Mouse (Mus musculus): ENCODE measurements around the gene Gm3336. TPM values are rescaled to one million over a fixed set of nuclear protein-coding genes. Genes with fewer than 3 reads are reported as not detected.

Gm3336 gene
- polyA plus RNA-seq, 1 experiment from 2014 or later: not detected

- Histone ChIP-seq H3K4me1 (peaks cover 21% of the 10 kb centered on the region), H3K36me3 (peaks cover 14% of the 10 kb centered on the region), H3K27me3 (peaks cover 22% of the 10 kb centered on the region), H3K9ac (0 out of 2 replicates have a peak overlapping the region, but pooled peaks have one; percentile 40), H3K9me3 (no peaks in the 10 kb centered on the region), H3K27ac (peak overlapping the region; percentile 67), H3K4me3 (no peak overlapping the region), H3K4me2 (peak overlapping the region; percentile 41; the same call in 1 of the 2 replicates)
- ATAC-seq (ENCODE audit: insufficient number of reproducible peaks, insufficient read depth, low FRiP score, low TSS enrichment, low read depth): no peak
- 19% methylated on average over 11 of the region's 11 CpGs for WGBS
These were observed 33.8 kb downstream of the Gm3336 start for GRCm38 (mm10) chr8:70752000-70752764.

GRCm38 (mm10) chr8:70753151-70753550, 34.8 kb downstream of the Gm3336 start:
- no peak for ATAC-seq (ENCODE audit: insufficient number of reproducible peaks, insufficient read depth, low FRiP score, low TSS enrichment, low read depth)

GRCm38 (mm10) chr8:70754043-70754870, 35.9 kb downstream of the Gm3336 start, which contains the start of gene Rab3a:
TSS of gene Rab3a (plus strand) at chr8:70754679.
- Histone ChIP-seq H3K9me3 (no peaks in the 10 kb centered on the region), H3K4me2 (peak within 1 kb of the TSS; percentile 95), H3K36me3 (peaks cover 30% of the 10 kb centered on the region), H3K4me1 (peaks cover 29% of the 10 kb centered on the region), H3K9ac (peak within 1 kb of the TSS; percentile 90), H3K27ac (peak within 1 kb of the TSS; percentile 69), H3K27me3 (peaks cover 2% of the 10 kb centered on the region; the same call in 1 of the 2 replicates), H3K4me3 (peak within 1 kb of the TSS; percentile 81)
- 8% methylated on average over 37 of the region's 37 CpGs for WGBS
- peak; percentile 97 for ATAC-seq (ENCODE audit: insufficient number of reproducible peaks, insufficient read depth, low FRiP score, low TSS enrichment, low read depth)

More at GRCm38 (mm10) chr8:70753151-70753550, 34.8 kb downstream of the Gm3336 start:
- Histone ChIP-seq H3K4me1 (peaks cover 21% of the 10 kb centered on the region), H3K27me3 (peaks cover 13% of the 10 kb centered on the region), H3K4me3 (0 out of 2 replicates have a peak overlapping the region, but pooled peaks have one; percentile 4), H3K4me2 (peak overlapping the region; percentile 41), H3K27ac (peak overlapping the region; percentile 67; the same call in 1 of the 2 replicates), H3K36me3 (peaks cover 24% of the 10 kb centered on the region), H3K9me3 (no peaks in the 10 kb centered on the region), H3K9ac (peak overlapping the region; percentile 40; the same call in 1 of the 2 replicates)
- 26% methylated on average over 21 of the region's 21 CpGs for WGBS

- WGBS: 14% methylated on average over 50 of the region's 50 CpGs
- H3K4me2 ChIP-seq: peak overlapping the region; percentile 95
- H3K27me3 ChIP-seq: no peaks in the 10 kb centered on the region
- H3K4me3 ChIP-seq: peak overlapping the region; percentile 81
- ATAC-seq (ENCODE audit: insufficient number of reproducible peaks, insufficient read depth, low FRiP score, low TSS enrichment, low read depth): peak; percentile 9; the same call in 1 of the 2 replicates
- H3K27ac ChIP-seq: peak overlapping the region; percentile 69
- peaks cover 37% of the 10 kb centered on the region for H3K4me1 ChIP-seq
- peaks cover 30% of the 10 kb centered on the region for H3K36me3 ChIP-seq
- H3K9me3 ChIP-seq: no peaks in the 10 kb centered on the region
- H3K9ac ChIP-seq: peak overlapping the region; percentile 90
These were observed 36.7 kb downstream of the Gm3336 start for GRCm38 (mm10) chr8:70754871-70755660.

- 82% methylated on average over 24 of the region's 24 CpGs for WGBS
- peaks cover 30% of the 10 kb centered on the region for H3K36me3 ChIP-seq
- peak overlapping the region; percentile 90 for H3K9ac ChIP-seq
- peak overlapping the region; percentile 81 for H3K4me3 ChIP-seq
- H3K27ac ChIP-seq: no peak overlapping the region
- H3K9me3 ChIP-seq: no peaks in the 10 kb centered on the region
- H3K4me1 ChIP-seq: peaks cover 40% of the 10 kb centered on the region
- peak overlapping the region; percentile 95 for H3K4me2 ChIP-seq
- no peaks in the 10 kb centered on the region for H3K27me3 ChIP-seq
- ATAC-seq (ENCODE audit: insufficient number of reproducible peaks, insufficient read depth, low FRiP score, low TSS enrichment, low read depth): no peak
These were observed 37.5 kb downstream of the Gm3336 start for GRCm38 (mm10) chr8:70755661-70756475.

- peaks cover 40% of the 10 kb centered on the region for H3K4me1 ChIP-seq
- H3K4me3 ChIP-seq: no peak overlapping the region
- no peak overlapping the region for H3K27ac ChIP-seq
- ATAC-seq (ENCODE audit: insufficient number of reproducible peaks, insufficient read depth, low FRiP score, low TSS enrichment, low read depth): no peak
- peaks cover 30% of the 10 kb centered on the region for H3K36me3 ChIP-seq
- no peaks in the 10 kb centered on the region for H3K9me3 ChIP-seq
- H3K9ac ChIP-seq: no peak overlapping the region
- no peaks in the 10 kb centered on the region for H3K27me3 ChIP-seq
- H3K4me2 ChIP-seq: no peak overlapping the region
- 92% methylated on average over 6 of the region's 6 CpGs for WGBS
These were observed 38.2 kb downstream of the Gm3336 start for GRCm38 (mm10) chr8:70756476-70757040.

- no peaks in the 10 kb centered on the region for H3K9me3 ChIP-seq
- no peak for ATAC-seq (ENCODE audit: insufficient number of reproducible peaks, insufficient read depth, low FRiP score, low TSS enrichment, low read depth)
These were observed 39.4 kb downstream of the Gm3336 start for GRCm38 (mm10) chr8:70757523-70758307.

GRCm38 (mm10) chr8:70758308-70758615, 39.9 kb downstream of the Gm3336 start:
- Histone ChIP-seq H3K4me1 (peaks cover 37% of the 10 kb centered on the region), H3K27me3 (no peaks in the 10 kb centered on the region), H3K9me3 (no peaks in the 10 kb centered on the region), H3K27ac (no peak overlapping the region), H3K9ac (no peak overlapping the region), H3K36me3 (peaks cover 30% of the 10 kb centered on the region), H3K4me3 (no peak overlapping the region), H3K4me2 (no peak overlapping the region)
- 77% methylated on average over 7 of the region's 7 CpGs for WGBS
- no peak for ATAC-seq (ENCODE audit: insufficient number of reproducible peaks, insufficient read depth, low FRiP score, low TSS enrichment, low read depth)

More at GRCm38 (mm10) chr8:70757523-70758307, 39.4 kb downstream of the Gm3336 start:
- H3K4me1 ChIP-seq: peaks cover 40% of the 10 kb centered on the region
- WGBS: 70% methylated on average over 22 of the region's 22 CpGs
- no peak overlapping the region for H3K4me2 ChIP-seq
- no peak overlapping the region for H3K4me3 ChIP-seq
- no peaks in the 10 kb centered on the region for H3K27me3 ChIP-seq
- H3K27ac ChIP-seq: no peak overlapping the region
- H3K36me3 ChIP-seq: peaks cover 30% of the 10 kb centered on the region
- H3K9ac ChIP-seq: peak overlapping the region; percentile 46; the same call in 1 of the 2 replicates

- 0 out of 2 replicates have a peak overlapping the region, but pooled peaks have one; percentile 27 for H3K9ac ChIP-seq
- H3K27ac ChIP-seq: no peak overlapping the region
- H3K4me1 ChIP-seq: peaks cover 33% of the 10 kb centered on the region
- no peak overlapping the region for H3K4me3 ChIP-seq
- peak overlapping the region; percentile 99; the same call in 1 of the 2 replicates for H3K4me2 ChIP-seq
- no peaks in the 10 kb centered on the region for H3K9me3 ChIP-seq
- H3K36me3 ChIP-seq: peaks cover 35% of the 10 kb centered on the region
- WGBS: 72% methylated on average over 19 of the region's 19 CpGs
- ATAC-seq (ENCODE audit: insufficient number of reproducible peaks, insufficient read depth, low FRiP score, low TSS enrichment, low read depth): no peak
- no peaks in the 10 kb centered on the region for H3K27me3 ChIP-seq
These were observed 40.5 kb downstream of the Gm3336 start for GRCm38 (mm10) chr8:70758616-70759561.

Measured in embryonic facial prominence, embryonic 13.5 days (tissue).